Mouse (Mus musculus) embryonic facial prominence, embryonic 14.5 days (tissue): ENCODE data around the gene 1110032A03Rik. TPM values are rescaled to one million over a fixed set of nuclear protein-coding genes. Genes with fewer than 3 reads are reported as not detected.

Experiments used
- ATAC-seq: fragments of 200-750 bp; cut with Nextera tagmentation; 2 replicates; pipeline ENCODE4 v1.8.0; 2017; ENCODE audit warnings: low read depth, moderate number of reproducible peaks, moderate TSS enrichment
- DNase-seq: peaks from one replicate; pipeline ENCODE4 v3.0.0-alpha.2; 2015; ENCODE audit warnings: low spot score
- H3K27ac ChIP-seq: fragments of 300-500 bp; sonication (generic); replicated peaks from 2 replicates; pipeline ENCODE4 v1.5.1; 2014; ENCODE audit warnings: low read depth, mild to moderate bottlenecking, low read length, moderate library complexity
- H3K27me3 ChIP-seq: fragments of 300-500 bp; sonication (generic); replicated peaks from 2 replicates; pipeline ENCODE4 v1.6.1; 2014; ENCODE audit warnings: low read length; ENCODE audit not compliant: control insufficient read depth, insufficient read depth
- H3K36me3 ChIP-seq: fragments of 300-500 bp; sonication (generic); 2 replicates; pipeline ENCODE4 v1.6.1; 2014; ENCODE audit warnings: low read length, mixed read lengths; ENCODE audit not compliant: control insufficient read depth, insufficient read depth
- H3K4me1 ChIP-seq: fragments of 300-500 bp; sonication (generic); 2 replicates; pipeline ENCODE4 v1.6.1; 2014; ENCODE audit warnings: antibody characterized with exemption, low read length; ENCODE audit not compliant: control insufficient read depth, insufficient read depth
- H3K4me2 ChIP-seq: fragments of 300-500 bp; sonication (generic); 2 replicates; pipeline ENCODE4 v1.6.1; 2014; ENCODE audit warnings: low read depth, mild to moderate bottlenecking, low read length, moderate library complexity, mixed read lengths
- H3K4me3 ChIP-seq: fragments of 300-500 bp; sonication (generic); 2 replicates; pipeline ENCODE4 v1.5.1; 2014; ENCODE audit warnings: low read depth, mild to moderate bottlenecking, low read length
- H3K9ac ChIP-seq: fragments of 300-500 bp; sonication (generic); 2 replicates; pipeline ENCODE4 v1.6.1; 2014; ENCODE audit warnings: low read depth, mild to moderate bottlenecking, low read length, moderate library complexity, mixed read lengths
- H3K9me3 ChIP-seq: fragments of 300-500 bp; sonication (generic); 2 replicates; pipeline ENCODE4 v1.6.1; 2016; ENCODE audit warnings: low read length; ENCODE audit not compliant: control insufficient read depth
- WGBS: fragments of 180-500 bp; shearing (Covaris S2); extraction: QIAGEN DNeasy Blood & Tissue Kit; methylation state at CpG from one replicate; pipeline ENCODE4 v1.1.7; 2014; 5-methylcytosine and 5-hydroxymethylcytosine counted together
- polyA plus RNA-seq: library from polyadenylated mRNA; unstranded; fragments of >200 nt; fragmentation: Nextera tagmentation; extraction: Ambion mirVana; gene quantifications from 2 replicates; pipeline ENCODE4 v1.2.1, GENCODE M21; 2014

1110032A03Rik gene
- polyA plus RNA-seq, 1 experiment from 2014 or later = 41.2 TPM

GRCm38 (mm10) chr9:50722451-50722911 is 52.8 kb downstream of the 1110032A03Rik start:
- DNase-seq (no peak), ATAC-seq (0 out of 2 replicates have a peak, but pooled peaks have one; percentile 30)
- Histone ChIP-seq H3K4me2 (peak overlapping the region; percentile 43; the same call in 1 of the 2 replicates), H3K9me3 (no peaks in the 10 kb centered on the region), H3K27ac (no peak overlapping the region), H3K27me3 (no peaks in the 10 kb centered on the region), H3K9ac (no peak overlapping the region), H3K36me3 (no peaks in the 10 kb centered on the region), H3K4me3 (no peak overlapping the region), H3K4me1 (peaks cover 27% of the 10 kb centered on the region)
- WGBS = 47% methylated on average over 8 of the region's 8 CpGs

GRCm38 (mm10) chr9:50721061-50721460 is 54.3 kb downstream of the 1110032A03Rik start:
- WGBS = 34% methylated on average over 12 of the region's 12 CpGs
- peak; percentile 35 for DNase-seq
- peaks cover 16% of the 10 kb centered on the region for H3K4me1 ChIP-seq
- no peaks in the 10 kb centered on the region for H3K27me3 ChIP-seq
- peak overlapping the region; percentile 37; the same call in 1 of the 2 replicates for H3K9ac ChIP-seq
- H3K36me3 ChIP-seq = 0 out of 2 replicates have a peak, but pooled peaks cover 4% of the 10 kb centered on the region
- ATAC-seq = no peak
- H3K27ac ChIP-seq = peak overlapping the region; percentile 33; the same call in 1 of the 2 replicates
- H3K9me3 ChIP-seq = no peaks in the 10 kb centered on the region
- H3K4me3 ChIP-seq = no peak overlapping the region
- peak overlapping the region; percentile 28 for H3K4me2 ChIP-seq

GRCm38 (mm10) chr9:50718878-50719277 is 56.4 kb downstream of the 1110032A03Rik start:
- H3K36me3 ChIP-seq = 0 out of 2 replicates have a peak, but pooled peaks cover 6% of the 10 kb centered on the region
- no peak for DNase-seq

GRCm38 (mm10) chr9:50714188-50714587 is 61.1 kb downstream of the 1110032A03Rik start:
- WGBS = 35% methylated on average over 4 of the region's 4 CpGs
- H3K9ac ChIP-seq = no peak overlapping the region
- no peak overlapping the region for H3K27ac ChIP-seq
- no peak for DNase-seq
- no peaks in the 10 kb centered on the region for H3K9me3 ChIP-seq
- ATAC-seq = no peak
- H3K4me2 ChIP-seq = no peak overlapping the region
- H3K27me3 ChIP-seq = no peaks in the 10 kb centered on the region
- no peaks in the 10 kb centered on the region for H3K4me1 ChIP-seq
- H3K4me3 ChIP-seq = no peak overlapping the region
- H3K36me3 ChIP-seq = peaks cover 15% of the 10 kb centered on the region; the same call in 1 of the 2 replicates

More at GRCm38 (mm10) chr9:50718878-50719277, 56.4 kb downstream of the 1110032A03Rik start:
- H3K4me1 ChIP-seq = peaks cover 10% of the 10 kb centered on the region
- 72% methylated on average over 4 of the region's 4 CpGs for WGBS
- no peaks in the 10 kb centered on the region for H3K9me3 ChIP-seq
- no peak for ATAC-seq
- no peaks in the 10 kb centered on the region for H3K27me3 ChIP-seq
- no peak overlapping the region for H3K27ac ChIP-seq
- no peak overlapping the region for H3K4me2 ChIP-seq
- no peak overlapping the region for H3K9ac ChIP-seq
- no peak overlapping the region for H3K4me3 ChIP-seq

Other genes starting within 250 kb of the 1110032A03Rik start
- gene Pts, start 246.8 kb downstream of the 1110032A03Rik start, polyA plus RNA-seq = 61.3 and 63.3 TPM in 2 replicates
- 6.1 and 7.7 TPM in 2 replicates for gene Il18, start 220.7 kb downstream of the 1110032A03Rik start, polyA plus RNA-seq
- gene Bco2, start 220.3 kb downstream of the 1110032A03Rik start, polyA plus RNA-seq = 0.15 and 0.16 TPM in 2 replicates
- 0.21 TPM in 1 of 2 replicates, not detected in the other for gene Tex12, start 214.2 kb downstream of the 1110032A03Rik start, polyA plus RNA-seq
- 300 and 330 TPM in 2 replicates for gene Sdhd, start 171.7 kb downstream of the 1110032A03Rik start, polyA plus RNA-seq
- gene Timm8b, start 171.6 kb downstream of the 1110032A03Rik start, polyA plus RNA-seq = 239 and 285 TPM in 2 replicates
- 3.2 and 5.8 TPM in 2 replicates for gene Pih1d2, start 158.2 kb downstream of the 1110032A03Rik start, polyA plus RNA-seq
- gene Nkapd1, start 158.1 kb downstream of the 1110032A03Rik start, polyA plus RNA-seq = 21.5 and 24.3 TPM in 2 replicates
- 60.1 and 65.9 TPM in 2 replicates for gene Dlat, start 115.7 kb downstream of the 1110032A03Rik start, polyA plus RNA-seq
- 14.0 and 16.9 TPM in 2 replicates for gene Dixdc1, start 36.0 kb downstream of the 1110032A03Rik start, polyA plus RNA-seq
- 4.0 and 6.8 TPM in 2 replicates for gene 2310030G06Rik, start 29.0 kb downstream of the 1110032A03Rik start, polyA plus RNA-seq
- 218 and 275 TPM in 2 replicates for gene Cryab, start 24.2 kb downstream of the 1110032A03Rik start, polyA plus RNA-seq
- 112 and 136 TPM in 2 replicates for gene Hspb2, start 23.2 kb downstream of the 1110032A03Rik start, polyA plus RNA-seq
- 10.2 and 14.2 TPM in 2 replicates for gene Fdxacb1, start 7.3 kb downstream of the 1110032A03Rik start, polyA plus RNA-seq
- gene Alg9, start 501 bp downstream of the 1110032A03Rik start, polyA plus RNA-seq = 35.7 and 38.2 TPM in 2 replicates
- gene Ppp2r1b, start 69.8 kb upstream of the 1110032A03Rik start, polyA plus RNA-seq = 55.7 and 60.0 TPM in 2 replicates
- gene Sik2, start 233.6 kb upstream of the 1110032A03Rik start, polyA plus RNA-seq = 13.8 and 15.8 TPM in 2 replicates